Mouse (Mus musculus) liver, postnatal 0 days (tissue): ENCODE results near the gene Gm21887.
"Not testable (repeated sequence)": the region's sequence is repeated elsewhere in the genome, so short reads cannot be mapped to it uniquely, and the experiment has no call there.

Experiments used
- CTCF ChIP-seq: sonication (generic); IDR thresholded peaks from 2 replicates; pipeline ENCODE4 v1.5.1; 2016; ENCODE audit warnings: antibody characterized with exemption, low read depth
- EP300 ChIP-seq: IDR thresholded peaks from 2 replicates; pipeline ENCODE4 v1.6.1; 2016; ENCODE audit warnings: antibody characterized with exemption, low read depth, mild to moderate bottlenecking

GRCm38 (mm10) chrX:169974974-169975373 is 34.5 kb upstream of the Gm21887 start:
- not testable (repeated sequence) for TF ChIP-seq CTCF, EP300
